Mouse (Mus musculus) cerebellum, adult 2 months (tissue): ENCODE results near the gene P2rx7. TPM values are rescaled to one million over a fixed set of nuclear protein-coding genes. Genes with fewer than 3 reads are reported as not detected.

Source experiments
- DNase-seq, 2 experiments: peaks; one replicate each; pipeline ENCODE4 v3.0.0; 2021
- H3K27ac ChIP-seq: fragments of 200-500 bp; 2 replicates; pipeline ENCODE4 v1.5.1; 2012; ENCODE audit warnings: low read length, control low read depth, inconsistent platforms; ENCODE audit not compliant: insufficient read depth
- H3K27me3 ChIP-seq: fragments of 200-500 bp; 2 replicates; pipeline ENCODE4 v1.6.1; 2012; ENCODE audit warnings: inconsistent platforms, mild to moderate bottlenecking, low read length, moderate library complexity; ENCODE audit not compliant: control insufficient read depth, insufficient read depth
- H3K4me1 ChIP-seq: fragments of 200-500 bp; 2 replicates; pipeline ENCODE4 v1.6.1; 2011; ENCODE audit warnings: low read length; ENCODE audit not compliant: control insufficient read depth, insufficient read depth
- H3K4me3 ChIP-seq: fragments of 200-500 bp; replicated peaks from 2 replicates; pipeline ENCODE3; 2011; ENCODE audit warnings: mild to moderate bottlenecking, low read depth, low read length, control low read depth; ENCODE audit not compliant: insufficient read depth
- CTCF ChIP-seq: fragments of 200-500 bp; IDR thresholded peaks from 2 replicates; pipeline ENCODE4 v1.5.1; 2011; ENCODE audit warnings: low read depth, mild to moderate bottlenecking, control low read depth, low read length, moderate library complexity, borderline replicate concordance; ENCODE audit not compliant: insufficient read depth
- POLR2A ChIP-seq: fragments of 200-500 bp; IDR thresholded peaks from 2 replicates; pipeline ENCODE4 v1.6.1; 2011; ENCODE audit warnings: low read length, control low read depth, borderline replicate concordance; ENCODE audit not compliant: insufficient read depth
- WGBS: fragments of 180-500 bp; shearing (Covaris S2); methylation state at CpG from one replicate; pipeline ENCODE4 v1.1.7; 2018; 5-methylcytosine and 5-hydroxymethylcytosine counted together
- polyA plus RNA-seq: library from polyadenylated mRNA; depleted of rRNA; stranded (reverse); fragments of >200 nt; gene quantifications from 2 replicates; pipeline ENCODE4 v1.2.3, GENCODE M21; 2012; rRNA removed

The P2rx7 gene
- polyA plus RNA-seq, 1 experiment = 16.8 TPM

- 68% methylated on average over 8 of the region's 8 CpGs for WGBS
- Histone ChIP-seq H3K27me3 (no peaks in the 10 kb centered on the region), H3K27ac (no peak overlapping the region)
Observed at GRCm38 (mm10) chr5:122731321-122731720, 87.6 kb downstream of the P2rx7 start.

GRCm38 (mm10) chr5:122731991-122732673 is 88.4 kb downstream of the P2rx7 start:
- no peak overlapping the region for H3K27ac ChIP-seq
- TF ChIP-seq CTCF = no peak
- TF ChIP-seq POLR2A = no peak
- no peaks in the 10 kb centered on the region for H3K27me3 ChIP-seq
- 35% methylated on average over 15 of the region's 15 CpGs for WGBS
- no peak overlapping the region for H3K4me3 ChIP-seq
- no peak for DNase-seq
- H3K4me1 ChIP-seq = peaks cover 3% of the 10 kb centered on the region; the same call in 1 of the 2 replicates

More at GRCm38 (mm10) chr5:122731321-122731720, 87.6 kb downstream of the P2rx7 start:
- TF ChIP-seq CTCF = peak; percentile 73
- no peak for TF ChIP-seq POLR2A
- peak; percentile 34 to 60 for DNase-seq
- H3K4me3 ChIP-seq = no peak overlapping the region
- peaks cover 11% of the 10 kb centered on the region for H3K4me1 ChIP-seq

DNA sequence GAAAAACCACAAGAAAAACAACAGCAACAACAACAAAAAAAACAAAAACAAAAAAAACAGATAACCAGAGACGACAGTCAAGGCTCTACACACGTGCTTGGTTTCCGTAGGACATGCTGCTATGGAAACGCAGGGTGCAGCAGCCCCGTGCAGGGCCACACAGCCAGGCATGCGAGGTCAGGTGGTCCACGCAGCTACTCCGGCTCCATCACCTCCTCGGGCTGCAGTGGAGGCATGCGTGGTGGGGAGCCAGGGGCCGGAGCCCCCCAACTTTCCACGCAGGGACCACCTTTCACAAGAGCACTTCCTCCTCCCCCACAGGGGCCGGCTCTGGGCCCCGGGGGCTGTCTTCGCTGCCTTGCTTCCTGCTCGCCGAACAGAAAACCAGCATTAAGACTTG is 90.2 kb downstream of the P2rx7 start:
- H3K4me3 ChIP-seq = no peak overlapping the region
- no peaks in the 10 kb centered on the region for H3K27me3 ChIP-seq
- WGBS = 53% methylated on average over 17 of the region's 17 CpGs
- TF ChIP-seq CTCF = no peak
- no peak for TF ChIP-seq POLR2A
- H3K4me1 ChIP-seq = no peaks in the 10 kb centered on the region; the same call in 1 of the 2 replicates
- H3K27ac ChIP-seq = no peak overlapping the region
- DNase-seq = no peak

- DNase-seq = no peak
- no peaks in the 10 kb centered on the region for H3K27me3 ChIP-seq
- no peaks in the 10 kb centered on the region; the same call in 1 of the 2 replicates for H3K4me1 ChIP-seq
- 85% methylated on average over 7 of the region's 7 CpGs for WGBS
- H3K27ac ChIP-seq = no peak overlapping the region
- H3K4me3 ChIP-seq = no peak overlapping the region
- no peak for TF ChIP-seq CTCF
Observed at GRCm38 (mm10) chr5:122735853-122736252, 92.1 kb downstream of the P2rx7 start.

DNA sequence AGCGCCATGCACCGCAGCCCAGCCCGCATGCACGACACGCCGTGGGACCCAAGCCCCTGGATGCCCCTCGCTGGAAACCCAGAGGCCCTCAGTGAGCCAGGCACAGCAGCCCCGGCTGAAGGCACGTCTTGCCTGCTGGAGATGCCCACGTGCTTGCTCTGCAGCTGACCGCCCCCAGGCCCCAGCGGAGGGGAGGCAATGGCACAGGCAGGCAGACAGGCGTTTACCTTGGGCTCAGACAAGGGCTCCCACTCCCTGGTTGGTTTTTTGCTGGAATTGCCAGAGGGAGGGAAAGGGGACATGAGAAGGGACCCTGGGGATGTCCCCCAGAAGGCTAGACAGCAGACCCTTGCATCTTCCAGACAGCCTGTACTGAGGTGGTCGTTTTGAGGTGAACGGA is 93.0 kb downstream of the P2rx7 start:
- H3K4me1 ChIP-seq = no peaks in the 10 kb centered on the region; the same call in 1 of the 2 replicates
- 88% methylated on average over 15 of the region's 15 CpGs for WGBS
- H3K4me3 ChIP-seq = no peak overlapping the region
- no peak for DNase-seq
- TF ChIP-seq CTCF = no peak
- H3K27me3 ChIP-seq = no peaks in the 10 kb centered on the region
- H3K27ac ChIP-seq = no peak overlapping the region

Other genes with a start within 250 kb of the P2rx7 start
- 36.0 and 38.0 TPM in 2 replicates for gene Anapc7, start 222.2 kb upstream of the P2rx7 start, polyA plus RNA-seq
- gene Atp2a2, start 141.7 kb upstream of the P2rx7 start, polyA plus RNA-seq = 422 and 482 TPM in 2 replicates
- gene Ift81, start 29.4 kb upstream of the P2rx7 start, polyA plus RNA-seq = 20.4 and 22.3 TPM in 2 replicates
- 42.0 and 48.3 TPM in 2 replicates for gene P2rx4, start 63.6 kb downstream of the P2rx7 start, polyA plus RNA-seq
- 212 and 243 TPM in 2 replicates for gene Camkk2, start 135.5 kb downstream of the P2rx7 start, polyA plus RNA-seq
- gene Anapc5, start 177.4 kb downstream of the P2rx7 start, polyA plus RNA-seq = 325 and 326 TPM in 2 replicates
- gene Rnf34, start 206.1 kb downstream of the P2rx7 start, polyA plus RNA-seq = 44.8 and 45.6 TPM in 2 replicates